Mouse (Mus musculus) cerebellum, adult 8-10 months (tissue): ENCODE data around the gene Tsc1.

ENCODE experiments used
- DNase-seq: peaks from one replicate; pipeline ENCODE4 v3.0.0; 2022

The Tsc1 gene

GRCm38 (mm10) chr2:28640461-28641424 is at the start of gene Tsc1:
Gene Tsc1 (plus strand): TSS chr2:28641228.
- DNase-seq: peak; percentile 96

DNA sequence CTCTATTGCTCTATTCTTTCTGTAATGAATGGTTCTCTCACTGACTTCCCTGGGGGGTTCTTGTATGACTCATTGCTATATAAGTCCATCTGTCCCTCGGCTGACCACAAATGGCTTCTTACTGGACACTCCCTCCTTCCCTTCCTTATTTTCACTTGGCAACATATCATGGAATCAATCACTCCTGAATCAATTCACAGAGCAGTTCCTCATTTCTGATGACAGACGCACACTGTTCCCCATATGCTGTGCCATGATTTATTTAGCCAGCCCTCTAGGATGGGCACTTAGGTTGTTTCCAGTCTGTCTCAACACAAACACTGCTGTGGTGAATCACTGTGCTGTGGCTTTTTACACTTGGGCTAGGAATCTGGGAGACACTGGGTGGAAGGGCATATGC is 49.5 kb upstream of the Tsc1 start:
- no peak for DNase-seq

- peak; percentile 63 for DNase-seq
These were observed 48.2 kb upstream of the Tsc1 start for GRCm38 (mm10) chr2:28592809-28593208.

- no peak for DNase-seq
These were observed 45.0 kb upstream of the Tsc1 start for GRCm38 (mm10) chr2:28596021-28596420.

DNA sequence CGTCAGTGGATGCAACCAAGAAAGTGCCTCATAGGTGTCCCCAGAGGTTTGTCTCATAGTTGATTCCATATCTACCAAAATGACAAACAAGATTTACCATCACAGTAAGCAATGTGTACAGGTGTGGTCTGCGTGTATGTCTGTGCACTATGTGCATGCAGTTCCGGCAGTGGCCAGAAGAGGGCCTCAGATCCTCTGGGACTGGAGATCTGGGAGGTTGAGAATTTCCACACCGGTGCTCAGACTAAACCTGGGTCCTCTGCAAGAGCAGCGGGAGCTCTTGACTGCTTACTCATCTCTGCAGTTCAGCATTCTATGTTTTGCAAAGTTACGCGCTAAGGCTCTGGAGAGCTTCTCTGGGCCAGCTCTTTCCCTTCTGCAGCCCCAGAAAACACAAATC is 44.0 kb upstream of the Tsc1 start:
- DNase-seq: no peak

DNA sequence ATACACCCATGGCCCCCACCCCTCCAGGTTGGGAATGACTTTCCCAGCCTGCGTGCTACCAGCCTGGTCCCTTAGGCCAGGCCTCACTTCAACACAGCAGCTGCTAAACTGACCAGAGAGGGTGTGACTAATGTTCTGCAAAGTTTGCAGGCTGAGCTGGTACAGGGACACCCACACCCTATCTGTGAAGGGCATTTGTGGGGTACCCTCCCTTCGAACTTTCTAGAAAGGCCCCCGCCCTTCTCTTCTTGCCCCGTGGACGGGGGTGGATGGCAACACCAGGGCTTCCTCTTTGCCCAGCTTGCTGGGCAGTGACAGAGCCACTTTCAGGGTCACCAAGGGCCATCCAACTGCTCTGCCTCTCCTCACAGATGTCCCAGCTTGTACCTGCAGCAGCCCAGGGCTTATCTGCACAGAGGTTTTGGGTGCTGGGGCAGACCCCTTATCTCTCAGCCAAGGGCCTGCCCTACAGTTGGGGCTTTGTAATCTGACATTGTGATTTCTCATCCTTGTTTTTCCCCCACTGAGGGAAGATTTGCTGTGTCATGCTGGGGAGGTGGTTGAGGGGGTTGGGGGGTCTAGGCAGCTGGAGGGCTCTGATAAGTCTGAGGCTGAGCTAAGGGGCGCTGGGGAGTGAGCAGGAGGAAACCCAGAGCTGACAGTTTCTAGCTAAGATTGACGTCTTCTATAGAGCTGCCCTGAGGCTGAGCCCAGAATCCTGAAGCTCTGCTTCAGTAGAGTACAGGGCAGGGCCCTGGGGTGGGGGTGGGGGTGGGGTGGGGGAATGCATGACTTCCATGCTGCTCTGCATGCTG is 43.1 kb upstream of the Tsc1 start:
- DNase-seq: no peak

DNA sequence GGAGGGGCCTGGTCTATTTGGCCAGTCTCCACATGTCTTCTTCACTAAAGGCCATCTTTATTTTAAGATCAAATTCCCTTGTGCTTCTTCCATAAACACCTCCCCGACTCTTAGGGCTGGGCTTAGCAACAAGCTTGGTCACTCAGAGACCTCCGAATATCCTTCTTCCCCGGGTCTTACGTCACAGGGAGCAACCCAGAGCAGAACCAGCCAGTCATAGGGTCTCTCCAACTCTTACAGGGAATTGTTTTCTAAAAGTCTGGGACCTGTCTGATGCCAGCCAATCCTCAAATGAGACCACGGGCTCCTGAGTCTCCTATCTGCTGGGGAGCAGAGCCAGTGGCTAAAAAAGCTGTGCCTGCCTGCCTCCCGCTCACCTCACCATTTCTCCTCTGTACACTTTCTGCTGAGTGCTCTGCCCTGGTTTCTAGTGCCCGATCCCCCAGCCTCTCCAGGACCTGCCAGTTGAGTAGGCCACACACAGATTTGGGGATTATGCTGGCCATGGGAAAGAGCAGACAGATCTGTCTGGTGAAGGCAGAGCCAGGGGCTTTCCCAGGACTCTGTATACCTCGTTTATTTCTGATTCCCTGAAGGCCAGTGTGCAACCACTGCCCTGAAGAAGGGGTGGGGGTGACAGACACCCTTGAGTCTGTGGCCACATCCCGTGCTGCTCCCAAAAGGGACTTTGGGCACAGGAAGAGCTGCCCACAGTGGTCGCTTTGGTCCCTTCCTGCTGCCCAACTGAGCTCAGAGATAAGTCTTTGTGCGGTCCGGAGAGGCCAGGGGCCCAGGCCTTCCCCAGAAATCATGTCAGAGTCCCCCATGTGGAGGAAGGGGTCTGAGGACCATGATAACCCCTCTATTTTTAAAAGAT is 42.1 kb upstream of the Tsc1 start:
- DNase-seq: no peak

- DNase-seq: no peak
These were observed 41.5 kb upstream of the Tsc1 start for GRCm38 (mm10) chr2:28599569-28599900.

DNA sequence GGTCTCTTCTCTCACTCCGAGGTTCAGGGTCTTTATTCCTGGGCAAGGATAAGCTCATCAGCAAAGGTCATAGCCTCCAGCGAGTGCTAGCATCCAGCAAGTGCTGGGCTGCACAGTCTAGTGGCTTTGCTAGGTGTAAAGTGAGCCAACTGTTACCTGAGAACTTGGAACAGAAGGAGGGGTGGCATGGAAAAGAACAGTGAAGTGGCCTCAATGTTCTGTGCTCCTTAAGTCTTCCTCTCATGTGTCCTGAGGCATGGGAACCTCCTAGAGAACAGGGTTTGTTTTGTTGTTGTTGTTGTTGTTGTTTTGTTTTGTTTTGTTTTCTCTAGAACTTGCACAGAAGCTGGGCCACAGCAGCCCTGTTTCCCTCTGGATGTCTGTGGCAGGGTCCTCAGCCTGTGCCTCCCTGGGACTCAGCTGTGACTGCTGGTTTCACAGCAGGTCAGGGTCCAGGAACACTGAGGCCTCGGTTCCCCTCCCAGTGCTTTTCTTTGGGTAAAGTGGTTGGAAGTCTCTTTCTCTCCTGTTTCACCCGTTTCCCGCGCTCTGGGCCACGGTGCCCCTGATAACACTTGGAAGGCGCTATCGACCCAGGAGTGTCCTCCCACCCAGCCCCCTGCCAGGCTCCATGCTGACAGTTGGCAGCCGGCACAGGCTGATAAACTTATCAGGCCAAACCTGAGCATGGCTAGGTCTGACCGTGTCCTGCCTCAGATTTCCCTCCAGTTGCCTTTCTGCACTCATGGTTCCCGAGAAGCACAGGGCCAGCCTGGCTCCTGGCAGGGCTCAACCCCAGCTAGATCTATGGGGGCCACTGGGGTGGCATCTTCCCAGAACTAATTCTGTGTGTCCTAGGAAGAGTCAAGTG is 39.1 kb upstream of the Tsc1 start:
- DNase-seq: no peak

DNA sequence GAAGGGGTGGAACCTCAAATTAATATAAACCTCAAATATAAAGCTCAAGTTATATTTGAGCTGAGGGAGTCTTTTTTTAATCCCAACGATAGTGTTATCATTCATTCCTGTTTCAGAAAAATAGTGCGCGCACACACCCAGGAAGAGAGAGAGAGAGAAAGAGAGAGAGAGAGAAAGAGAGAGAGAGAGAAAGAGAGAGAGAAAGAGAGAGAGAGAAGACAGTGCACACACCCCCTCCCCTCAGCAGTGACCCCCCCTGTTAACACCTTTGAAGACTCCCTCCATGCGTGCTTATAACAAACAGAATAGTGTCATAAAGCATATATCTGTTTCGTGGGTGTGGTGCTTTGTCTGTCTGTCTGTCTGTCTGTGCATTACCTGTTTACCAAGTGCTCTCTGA is 37.5 kb upstream of the Tsc1 start:
- DNase-seq: no peak

GRCm38 (mm10) chr2:28605789-28606541 is 35.1 kb upstream of the Tsc1 start:
- DNase-seq: no peak

- no peak for DNase-seq
These were observed 34.3 kb upstream of the Tsc1 start for GRCm38 (mm10) chr2:28606601-28607340.

DNA sequence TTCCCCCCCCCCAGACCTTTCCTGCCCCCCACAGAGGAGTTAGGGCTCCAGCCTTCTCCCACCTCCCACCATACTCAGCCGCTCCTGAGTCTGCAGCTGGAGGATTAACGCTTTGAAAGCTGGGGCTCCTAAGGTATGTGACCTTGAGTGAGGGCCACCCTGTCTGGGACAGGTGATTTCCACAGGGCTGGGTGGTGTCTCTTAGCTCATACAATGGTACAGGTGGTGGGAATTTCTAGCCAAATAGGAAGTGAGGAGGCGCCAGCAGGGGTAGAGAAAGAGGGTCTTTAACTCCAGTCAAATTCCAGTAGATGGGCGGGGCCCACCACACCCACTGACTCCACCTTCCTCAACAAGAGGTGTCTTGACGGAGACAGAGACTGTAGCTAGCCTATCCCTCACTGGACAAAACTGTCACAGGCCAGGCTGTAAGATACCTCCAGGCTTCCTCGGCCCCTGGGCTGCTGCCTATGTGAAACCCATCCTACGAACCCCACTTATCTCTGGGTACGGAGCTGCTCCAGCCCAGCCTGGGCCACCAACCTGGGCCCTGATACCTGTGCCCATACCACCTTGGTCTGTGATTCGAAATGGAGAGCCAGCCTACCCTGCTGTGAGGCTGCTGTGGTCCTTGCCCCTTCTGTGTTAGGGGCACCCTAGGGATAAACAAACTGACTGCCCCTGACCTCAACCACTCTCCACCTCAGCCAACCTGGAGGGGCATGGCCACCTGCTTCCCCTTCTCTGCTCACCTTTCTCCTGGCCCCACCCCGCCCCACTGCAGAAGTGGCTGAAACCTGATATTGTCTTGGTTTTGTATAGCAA is 33.5 kb upstream of the Tsc1 start:
- DNase-seq: no peak

GRCm38 (mm10) chr2:28609851-28610250 is 31.2 kb upstream of the Tsc1 start:
- no peak for DNase-seq

GRCm38 (mm10) chr2:28610716-28611406 is 30.2 kb upstream of the Tsc1 start:
- DNase-seq: peak; percentile 17

GRCm38 (mm10) chr2:28611407-28611787 is 29.6 kb upstream of the Tsc1 start:
- DNase-seq: no peak

DNA sequence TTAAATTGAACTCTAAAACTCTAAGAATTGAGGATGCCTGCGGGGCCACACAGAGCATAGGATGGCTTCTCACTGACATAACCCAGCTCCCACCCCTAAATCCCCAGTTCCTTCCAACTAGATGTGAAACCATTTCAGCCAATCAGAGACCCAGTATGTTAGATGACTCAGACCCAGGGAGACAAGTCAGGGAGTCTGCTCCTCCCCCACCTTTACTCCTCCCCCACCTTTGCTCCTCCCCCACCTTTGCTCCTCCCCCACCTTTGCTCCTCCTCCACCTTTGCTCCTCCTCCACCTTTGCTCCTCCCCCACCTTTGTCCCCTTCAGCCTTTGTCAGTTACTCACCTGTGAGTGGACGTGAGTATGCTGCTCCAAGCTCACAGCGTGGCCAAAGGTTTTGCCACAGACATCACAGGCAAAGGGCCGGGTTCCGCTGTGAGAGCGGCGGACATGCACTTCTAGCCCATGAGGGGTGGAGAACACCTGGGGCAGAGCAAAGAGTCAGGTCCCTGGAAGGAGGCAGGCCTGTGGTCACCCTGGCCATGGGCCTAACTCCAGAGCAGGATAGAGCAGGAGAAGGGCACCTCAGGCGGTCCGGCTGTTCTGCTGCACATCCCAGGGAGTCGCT is 28.5 kb upstream of the Tsc1 start:
- DNase-seq: no peak

DNA sequence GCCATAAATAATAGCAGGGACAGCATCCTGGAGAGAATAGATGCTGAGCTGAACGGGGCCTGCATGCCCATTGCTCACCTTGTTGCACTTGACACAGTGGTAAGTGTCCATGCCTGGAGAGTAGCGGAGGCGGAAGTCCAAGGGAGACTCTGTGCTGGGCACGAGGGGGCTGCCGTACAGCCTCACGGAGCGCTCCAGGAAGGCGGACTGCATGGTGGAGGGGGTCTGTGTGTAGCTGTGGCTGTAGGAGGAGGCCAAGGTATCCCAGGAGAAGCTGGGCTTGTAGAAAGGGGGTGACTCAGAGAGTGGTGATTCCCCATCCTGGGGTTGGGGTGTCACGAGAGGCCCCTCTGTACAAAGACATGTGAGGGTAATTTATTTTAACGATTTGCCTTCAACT is 27.4 kb upstream of the Tsc1 start:
- no peak for DNase-seq
